Mouse (Mus musculus): ENCODE results near the gene Kctd20. TPM values are rescaled to one million over a fixed set of nuclear protein-coding genes. Genes with fewer than 3 reads are reported as not detected.

The Kctd20 gene
- total RNA-seq, 2 experiments from 2014 or later: 74.0 to 77.4 TPM

- intact Hi-C loops (cut with DNase I): no loop called here
- no peak for DNase-seq (ENCODE audit: low spot score in 2 of 2)
These were observed 21.2 kb upstream of the Kctd20 start for GRCm38 (mm10) chr17:28930392-28931074.

GRCm38 (mm10) chr17:28931436-28932211 lies 20.1 kb upstream of the Kctd20 start:
- DNase-seq (ENCODE audit: low spot score in 2 of 2): no peak
- intact Hi-C loops (cut with DNase I): no loop called here

- intact Hi-C loops (cut with DNase I): no loop called here
- DNase-seq (ENCODE audit: low spot score in 2 of 2): no peak
These were observed 19.5 kb upstream of the Kctd20 start for GRCm38 (mm10) chr17:28932274-28932673.

- no peak for DNase-seq (ENCODE audit: low spot score in 2 of 2)
- intact Hi-C loops (cut with DNase I): no loop called here
These were observed 17.4 kb upstream of the Kctd20 start for GRCm38 (mm10) chr17:28934120-28934916.

GRCm38 (mm10) chr17:28936133-28936532 lies 15.6 kb upstream of the Kctd20 start:
- intact Hi-C loops (cut with DNase I): no loop called here
- DNase-seq (ENCODE audit: low spot score in 2 of 2): no peak

- no peak for DNase-seq (ENCODE audit: low spot score in 2 of 2)
These were observed 15.0 kb upstream of the Kctd20 start for GRCm38 (mm10) chr17:28936622-28937345.

GRCm38 (mm10) chr17:28940776-28941555 lies 10.8 kb upstream of the Kctd20 start:
- no peak for DNase-seq (ENCODE audit: low spot score in 2 of 2)
- intact Hi-C loops (cut with DNase I): no loop called here

More at GRCm38 (mm10) chr17:28936622-28937345, 15.0 kb upstream of the Kctd20 start:
- intact Hi-C loops (cut with DNase I): no loop called here

GRCm38 (mm10) chr17:28942101-28942500 lies 9.6 kb upstream of the Kctd20 start:
- no peak for DNase-seq (ENCODE audit: low spot score in 2 of 2)
- intact Hi-C loops (cut with DNase I): no loop called here

GRCm38 (mm10) chr17:28943740-28944139 lies 8.0 kb upstream of the Kctd20 start, which contains the start of gene Pxt1:
TSS of gene Pxt1 (minus strand) at chr17:28943840.
- no peak for DNase-seq (ENCODE audit: low spot score in 2 of 2)
- intact Hi-C loops (cut with DNase I): no loop called here

GRCm38 (mm10) chr17:28944481-28944880 lies 7.3 kb upstream of the Kctd20 start:
- intact Hi-C loops (cut with DNase I): no loop called here
- DNase-seq (ENCODE audit: low spot score in 2 of 2): no peak

- DNase-seq (ENCODE audit: low spot score in 2 of 2): no peak
These were observed 4.5 kb upstream of the Kctd20 start for GRCm38 (mm10) chr17:28947011-28947939.

GRCm38 (mm10) chr17:28948661-28949060 lies 3.1 kb upstream of the Kctd20 start:
- intact Hi-C loops (cut with DNase I): no loop called here
- no peak for DNase-seq (ENCODE audit: low spot score in 2 of 2)

More at GRCm38 (mm10) chr17:28947011-28947939, 4.5 kb upstream of the Kctd20 start:
- intact Hi-C loops (cut with DNase I): no loop called here

GRCm38 (mm10) chr17:28950751-28951150 lies 999 bp upstream of the Kctd20 start:
- DNase-seq (ENCODE audit: low spot score in 2 of 2): no peak
- intact Hi-C loops (cut with DNase I): no loop called here

GRCm38 (mm10) chr17:28953251-28953650 lies 1.5 kb downstream of the Kctd20 start:
- DNase-seq (ENCODE audit: low spot score in 2 of 2): no peak
- intact Hi-C loops (cut with DNase I): no loop called here

- intact Hi-C loops (cut with DNase I): no loop called here
- no peak for DNase-seq (ENCODE audit: low spot score in 2 of 2)
These were observed 2.7 kb downstream of the Kctd20 start for GRCm38 (mm10) chr17:28954416-28954815.

GRCm38 (mm10) chr17:28960597-28960996 lies 8.8 kb downstream of the Kctd20 start:
- intact Hi-C loops (cut with DNase I): no loop called here
- no peak for DNase-seq (ENCODE audit: low spot score in 2 of 2)

- intact Hi-C loops (cut with DNase I): no loop called here
- no peak for DNase-seq (ENCODE audit: low spot score in 2 of 2)
These were observed 9.8 kb downstream of the Kctd20 start for GRCm38 (mm10) chr17:28961596-28961995.
